Mouse (Mus musculus) c-Kit-positive CD71-positive TER-119-negative erythroid progenitor cells, embryonic 14.5 days (primary cell): ENCODE measurements around the gene Atp5f1.
"Not testable (repeated sequence)": the region's sequence is repeated elsewhere in the genome, so short reads cannot be mapped to it uniquely, and the experiment has no call there.

Source experiments
- DNase-seq: peaks from one replicate; pipeline ENCODE4 v3.0.0-alpha.2; 2013; ENCODE audit warnings: low read depth

The Atp5f1 gene

GRCm38 (mm10) chr3:105959999-105960398 is at the start of gene Atp5f1:
Atp5f1 (minus strand) TSS chr3:105960099.
- DNase-seq, result no peak

GRCm38 (mm10) chr3:106003360-106003759 is 43.5 kb upstream of the Atp5f1 start:
- not testable (repeated sequence) for DNase-seq

GRCm38 (mm10) chr3:106001416-106002370 is 41.8 kb upstream of the Atp5f1 start:
- no peak for DNase-seq

GRCm38 (mm10) chr3:106000707-106001375 is 40.9 kb upstream of the Atp5f1 start:
- DNase-seq, result no peak

- no peak for DNase-seq
These were observed 34.8 kb upstream of the Atp5f1 start for GRCm38 (mm10) chr3:105994730-105995129.

GRCm38 (mm10) chr3:105991653-105992283 is 31.9 kb upstream of the Atp5f1 start:
- peak; percentile 42 for DNase-seq

GRCm38 (mm10) chr3:105989611-105990010 is 29.7 kb upstream of the Atp5f1 start:
- DNase-seq, result not testable (repeated sequence)

GRCm38 (mm10) chr3:105974174-105974573 is 14.3 kb upstream of the Atp5f1 start:
- DNase-seq, result no peak

- no peak for DNase-seq
These were observed 13.5 kb upstream of the Atp5f1 start, which contains the start of gene Ovgp1 for GRCm38 (mm10) chr3:105973411-105973810. Ovgp1 (plus strand) TSS chr3:105973711.

- no peak for DNase-seq
These were observed 12.0 kb upstream of the Atp5f1 start for GRCm38 (mm10) chr3:105971831-105972446.

- no peak for DNase-seq
These were observed 801 bp upstream of the Atp5f1 start for GRCm38 (mm10) chr3:105960700-105961099.

GRCm38 (mm10) chr3:105959585-105959984 is 314 bp downstream of the Atp5f1 start:
- DNase-seq, result peak; percentile 28

- DNase-seq, result peak; percentile 100
These were observed 822 bp downstream of the Atp5f1 start, which contains the start of gene Wdr77 for GRCm38 (mm10) chr3:105958974-105959580. Wdr77 (plus strand) TSS chr3:105959369.

GRCm38 (mm10) chr3:105958204-105958603 is 1.7 kb downstream of the Atp5f1 start:
- DNase-seq, result no peak

- no peak for DNase-seq
These were observed 2.7 kb downstream of the Atp5f1 start for GRCm38 (mm10) chr3:105957235-105957634.

GRCm38 (mm10) chr3:105951348-105951747 is 8.6 kb downstream of the Atp5f1 start:
- no peak for DNase-seq

GRCm38 (mm10) chr3:105936111-105936510 is 23.8 kb downstream of the Atp5f1 start:
- DNase-seq, result no peak

- DNase-seq, result no peak
These were observed 24.9 kb downstream of the Atp5f1 start for GRCm38 (mm10) chr3:105935033-105935432.

GRCm38 (mm10) chr3:105933926-105934325 is 26.0 kb downstream of the Atp5f1 start:
- no peak for DNase-seq

- DNase-seq, result no peak
These were observed 27.4 kb downstream of the Atp5f1 start, which contains the start of gene I830077J02Rik for GRCm38 (mm10) chr3:105932240-105933071. I830077J02Rik (minus strand) TSS chr3:105932664.
